Mouse (Mus musculus) gastrocnemius, adult 2 months (tissue): Measurements from ENCODE around the gene Txk. TPM values are rescaled to one million over a fixed set of nuclear protein-coding genes. Genes with fewer than 3 reads are reported as not detected.

Experiments used
- DNase-seq: peaks from one replicate; pipeline ENCODE4 v3.0.0; 2022
- H3K27ac ChIP-seq: fragments of 200-600 bp; 2 replicates; pipeline ENCODE4 v1.8.1; 2022; ENCODE audit warnings: mild to moderate bottlenecking
- H3K4me3 ChIP-seq: fragments of 200-600 bp; 2 replicates; pipeline ENCODE4 v1.8.1; 2022; ENCODE audit warnings: mild to moderate bottlenecking, moderate library complexity
- CTCF ChIP-seq: fragments of 200-600 bp; IDR thresholded peaks from 2 replicates; pipeline ENCODE4 v1.8.1; 2022; ENCODE audit warnings: antibody characterized with exemption, mild to moderate bottlenecking, moderate library complexity
- intact Hi-C: fragments of 180-260 bp; cut with DNase I; formaldehyde crosslinking; loops from one replicate; pipeline ENCODE4 v1.15.1; 2025
- total RNA-seq, 2 experiments: library from RNA; stranded (reverse); gene quantifications; 2 replicates each; pipeline ENCODE4 v1.2.3; 2021

The Txk gene
- total RNA-seq, 2 experiments from 2014 or later = 0.06 TPM; not detected in 1

- no peak for DNase-seq
- TF ChIP-seq CTCF = no peak
- Histone ChIP-seq H3K27ac (no peak overlapping the region), H3K4me3 (no peak overlapping the region)
- intact Hi-C loops = no loop called here
Measured at GRCm38 (mm10) chr5:72699500-72699818, 53.1 kb downstream of the Txk start.

- intact Hi-C loops = no loop called here
- H3K4me3 ChIP-seq = no peak overlapping the region
- H3K27ac ChIP-seq = no peak overlapping the region
- TF ChIP-seq CTCF = no peak
- no peak for DNase-seq
Measured at GRCm38 (mm10) chr5:72698818-72699499, 53.6 kb downstream of the Txk start.

- Histone ChIP-seq H3K27ac (no peak overlapping the region), H3K4me3 (no peak overlapping the region)
- no peak for DNase-seq
- intact Hi-C loops = no loop called here
- TF ChIP-seq CTCF = no peak
Measured at GRCm38 (mm10) chr5:72698343-72698742, 54.2 kb downstream of the Txk start.

GRCm38 (mm10) chr5:72696491-72696890 is 56.1 kb downstream of the Txk start:
- TF ChIP-seq CTCF = no peak
- no peak overlapping the region for H3K27ac ChIP-seq
- intact Hi-C loops = no loop called here
- no peak for DNase-seq
- H3K4me3 ChIP-seq = no peak overlapping the region

GRCm38 (mm10) chr5:72694684-72695083 is 57.9 kb downstream of the Txk start:
- no peak overlapping the region for H3K27ac ChIP-seq
- H3K4me3 ChIP-seq = no peak overlapping the region
- intact Hi-C loops = no loop called here
- no peak for DNase-seq
- TF ChIP-seq CTCF = no peak

GRCm38 (mm10) chr5:72690516-72690915 is 62.1 kb downstream of the Txk start:
- no peak overlapping the region for H3K27ac ChIP-seq
- no peak for DNase-seq
- TF ChIP-seq CTCF = no peak
- intact Hi-C loops = no loop called here
- no peak overlapping the region for H3K4me3 ChIP-seq

- DNase-seq = no peak
- intact Hi-C loops = no loop called here
- no peak for TF ChIP-seq CTCF
- Histone ChIP-seq H3K4me3 (no peak overlapping the region), H3K27ac (no peak overlapping the region)
Measured at GRCm38 (mm10) chr5:72689556-72689955, 63.0 kb downstream of the Txk start.

- DNase-seq = no peak
- intact Hi-C loops = no loop called here
- Histone ChIP-seq H3K27ac (no peak overlapping the region), H3K4me3 (no peak overlapping the region)
- TF ChIP-seq CTCF = no peak
Measured at GRCm38 (mm10) chr5:72681451-72681850, 71.1 kb downstream of the Txk start.

- no peak overlapping the region for H3K27ac ChIP-seq
- intact Hi-C loops = no loop called here
- no peak for DNase-seq
- TF ChIP-seq CTCF = no peak
- H3K4me3 ChIP-seq = no peak overlapping the region
Measured at GRCm38 (mm10) chr5:72674994-72675542, 77.5 kb downstream of the Txk start.

GRCm38 (mm10) chr5:72671017-72671699 is 81.4 kb downstream of the Txk start:
- no peak overlapping the region for H3K4me3 ChIP-seq
- TF ChIP-seq CTCF = no peak
- intact Hi-C loops = no loop called here

GRCm38 (mm10) chr5:72668351-72668750 is 84.2 kb downstream of the Txk start:
- no peak for TF ChIP-seq CTCF
- Histone ChIP-seq H3K27ac (no peak overlapping the region), H3K4me3 (no peak overlapping the region)
- no peak for DNase-seq
- intact Hi-C loops = loop anchor here (5.0 kb wide), 1 partner anchor 89 kb away; no protein-coding TSS in a partner anchor

More at GRCm38 (mm10) chr5:72671017-72671699, 81.4 kb downstream of the Txk start:
- H3K27ac ChIP-seq = no peak overlapping the region
- DNase-seq = no peak

- intact Hi-C loops = loop anchor here (5.0 kb wide), 1 partner anchor 91 kb away; no protein-coding TSS in a partner anchor
- TF ChIP-seq CTCF = no peak
- H3K4me3 ChIP-seq = no peak overlapping the region
- DNase-seq = no peak
- no peak overlapping the region for H3K27ac ChIP-seq
Measured at GRCm38 (mm10) chr5:72666428-72666827, 86.1 kb downstream of the Txk start.

- peak; percentile 97 for TF ChIP-seq CTCF
- DNase-seq = peak; percentile 56
- intact Hi-C loops = loop anchor here (2.0 to 5.0 kb wide), 2 partner anchors 46 to 92 kb away; no protein-coding TSS in a partner anchor
- no peak overlapping the region for H3K27ac ChIP-seq
- H3K4me3 ChIP-seq = no peak overlapping the region
Measured at GRCm38 (mm10) chr5:72665281-72665680, 87.3 kb downstream of the Txk start.
